Mouse (Mus musculus): ENCODE results near the gene Ccin. TPM values are rescaled to one million over a fixed set of nuclear protein-coding genes. Genes with fewer than 3 reads are reported as not detected.

Gene Ccin
- polyA plus RNA-seq (2012; rRNA removed) = 0.22 and 0.35 TPM in 2 replicates

GRCm38 (mm10) chr4:43983181-43983580, at the start of gene Ccin:
Gene Ccin, plus strand, starts transcription at chr4:43983483.

GRCm38 (mm10) chr4:43957292-43957845, 25.9 kb upstream of the Ccin start, which contains the start of gene Glipr2:
Gene Glipr2, plus strand, starts transcription at chr4:43957401.

GRCm38 (mm10) chr4:44004126-44004525, 20.8 kb downstream of the Ccin start, which contains the start of gene Clta:
Gene Clta, plus strand, starts transcription at chr4:44004452.

Other genes with a start within 250 kb of the Ccin start
- not detected in 2 replicates for gene Olfr159, start 212.5 kb upstream of the Ccin start, polyA plus RNA-seq (2012; rRNA removed)
- 0.16 TPM in 1 of 2 replicates, not detected in the other for gene Olfr156, start 159.6 kb upstream of the Ccin start, polyA plus RNA-seq (2012; rRNA removed)
- 0.01 TPM in 1 of 2 replicates, not detected in the other for gene Olfr157, start 143.3 kb upstream of the Ccin start, polyA plus RNA-seq (2012; rRNA removed)
- gene Olfr155, start 131.9 kb upstream of the Ccin start, polyA plus RNA-seq (2012; rRNA removed) = not detected in 2 replicates
- 14.9 and 28.9 TPM in 2 replicates for gene Reck, start 108.0 kb upstream of the Ccin start, polyA plus RNA-seq (2012; rRNA removed)
- 35.7 and 65.1 TPM in 2 replicates for gene Glipr2, start 26.1 kb upstream of the Ccin start, polyA plus RNA-seq (2012; rRNA removed)
- gene Clta, start 21.0 kb downstream of the Ccin start, polyA plus RNA-seq (2012; rRNA removed) = 346 and 520 TPM in 2 replicates
- 9.0 and 10.8 TPM in 2 replicates for gene Gne, start 100.7 kb downstream of the Ccin start, polyA plus RNA-seq (2012; rRNA removed)